Mouse (Mus musculus): ENCODE results near the gene Adprhl2. TPM values are rescaled to one million over a fixed set of nuclear protein-coding genes. Genes with fewer than 3 reads are reported as not detected.

Gene Adprhl2
- 41.7 and 43.0 TPM in 2 replicates for polyA plus RNA-seq (2015; fragmentation: Nextera tagmentation; extraction: Ambion mirVana)

- Histone ChIP-seq H3K36me3 (ENCODE audit: control insufficient read depth, insufficient read depth) (peaks cover 22% of the 10 kb centered on the region), H3K4me2 (replicated peaks; ENCODE audit: low read depth) (peak within 1 kb of the TSS; percentile 86), H3K27ac (ENCODE audit: low read depth, low read length) (peak within 1 kb of the TSS; percentile 78), H3K4me1 (replicated peaks; ENCODE audit: control insufficient read depth, insufficient read depth, low read length) (no peaks in the 10 kb centered on the region), H3K9ac (ENCODE audit: low read depth, low read length) (peak within 1 kb of the TSS; percentile 82), H3K9me3 (ENCODE audit: control insufficient read depth) (no peaks in the 10 kb centered on the region), H3K27me3 (replicated peaks; ENCODE audit: control insufficient read depth, insufficient read depth, low read length) (no peaks in the 10 kb centered on the region), H3K4me3 (ENCODE audit: low read depth, low read length) (peak within 1 kb of the TSS; percentile 93)
- under 1% methylated on average over 80 of the region's 80 CpGs for WGBS
- peak; percentile 77 for ATAC-seq
- peak; percentile 100 for TF ChIP-seq CTCF (IDR thresholded peaks at IDR 0.05; ENCODE audit: low read depth)
Measured at GRCm38 (mm10) chr4:126321111-126321853, at the start of gene Adprhl2. TSS of gene Adprhl2 (minus strand) at chr4:126321703.

GRCm38 (mm10) chr4:126360069-126360468 is 38.6 kb upstream of the Adprhl2 start:
- 72% methylated on average over 1 of the region's 1 CpGs for WGBS
- peaks cover 26% of the 10 kb centered on the region for H3K36me3 ChIP-seq (ENCODE audit: control insufficient read depth, insufficient read depth)
- H3K27ac ChIP-seq (ENCODE audit: low read depth, low read length): no peak overlapping the region
- H3K4me2 ChIP-seq (replicated peaks; ENCODE audit: low read depth): no peak overlapping the region
- no peak overlapping the region for H3K9ac ChIP-seq (ENCODE audit: low read depth, low read length)
- no peak for ATAC-seq
- no peaks in the 10 kb centered on the region for H3K9me3 ChIP-seq (ENCODE audit: control insufficient read depth)
- H3K27me3 ChIP-seq (replicated peaks; ENCODE audit: control insufficient read depth, insufficient read depth, low read length): no peaks in the 10 kb centered on the region
- no peak overlapping the region for H3K4me3 ChIP-seq (ENCODE audit: low read depth, low read length)
- H3K4me1 ChIP-seq (replicated peaks; ENCODE audit: control insufficient read depth, insufficient read depth, low read length): no peaks in the 10 kb centered on the region
- TF ChIP-seq CTCF (IDR thresholded peaks at IDR 0.05; ENCODE audit: low read depth): no peak

DNA sequence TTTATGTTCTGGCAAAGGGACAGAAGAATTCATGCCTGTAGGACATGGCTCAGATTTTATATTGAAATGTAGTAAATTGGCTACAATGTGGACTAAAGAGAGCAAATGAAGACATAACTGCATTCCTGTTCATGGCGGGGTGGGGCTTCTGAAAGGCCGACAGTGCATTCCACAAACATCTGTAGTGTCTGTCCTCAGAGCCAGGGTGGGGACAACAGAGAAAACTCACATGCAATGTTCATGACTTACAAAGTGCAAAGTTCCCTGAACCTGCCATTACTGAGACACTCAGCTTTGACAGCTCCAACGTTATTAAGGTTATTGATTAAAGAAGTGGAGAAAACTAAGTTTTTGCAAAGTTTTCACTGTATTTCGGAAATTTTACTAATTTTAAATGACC is 21.9 kb upstream of the Adprhl2 start:
- 42% methylated on average over 4 of the region's 4 CpGs for WGBS
- no peak overlapping the region for H3K4me3 ChIP-seq (ENCODE audit: low read depth, low read length)
- 0 out of 2 replicates have a peak, but pooled peaks have one; percentile 36 for ATAC-seq
- no peak for TF ChIP-seq CTCF (IDR thresholded peaks at IDR 0.05; ENCODE audit: low read depth)
- no peak overlapping the region for H3K27ac ChIP-seq (ENCODE audit: low read depth, low read length)
- H3K9ac ChIP-seq (ENCODE audit: low read depth, low read length): no peak overlapping the region
- H3K36me3 ChIP-seq (ENCODE audit: control insufficient read depth, insufficient read depth): peaks cover 24% of the 10 kb centered on the region
- H3K27me3 ChIP-seq (replicated peaks; ENCODE audit: control insufficient read depth, insufficient read depth, low read length): no peaks in the 10 kb centered on the region
- H3K4me1 ChIP-seq (replicated peaks; ENCODE audit: control insufficient read depth, insufficient read depth, low read length): no peaks in the 10 kb centered on the region
- no peak overlapping the region for H3K4me2 ChIP-seq (replicated peaks; ENCODE audit: low read depth)
- no peaks in the 10 kb centered on the region for H3K9me3 ChIP-seq (ENCODE audit: control insufficient read depth)

- WGBS: 64% methylated on average over 4 of the region's 4 CpGs
- ATAC-seq: no peak
Measured at GRCm38 (mm10) chr4:126339461-126339860, 18.0 kb upstream of the Adprhl2 start.

GRCm38 (mm10) chr4:126332358-126332757 is 10.9 kb upstream of the Adprhl2 start:
- Histone ChIP-seq H3K36me3 (ENCODE audit: control insufficient read depth, insufficient read depth) (no peaks in the 10 kb centered on the region), H3K4me3 (ENCODE audit: low read depth, low read length) (no peak overlapping the region), H3K9me3 (ENCODE audit: control insufficient read depth) (no peaks in the 10 kb centered on the region), H3K27ac (ENCODE audit: low read depth, low read length) (no peak overlapping the region), H3K9ac (ENCODE audit: low read depth, low read length) (no peak overlapping the region), H3K4me2 (replicated peaks; ENCODE audit: low read depth) (no peak overlapping the region), H3K27me3 (replicated peaks; ENCODE audit: control insufficient read depth, insufficient read depth, low read length) (no peaks in the 10 kb centered on the region), H3K4me1 (replicated peaks; ENCODE audit: control insufficient read depth, insufficient read depth, low read length) (no peaks in the 10 kb centered on the region)
- no peak for ATAC-seq
- WGBS: 53% methylated on average over 3 of the region's 3 CpGs
- peak; percentile 62 for TF ChIP-seq CTCF (IDR thresholded peaks at IDR 0.05; ENCODE audit: low read depth)

More at GRCm38 (mm10) chr4:126339461-126339860, 18.0 kb upstream of the Adprhl2 start:
- Histone ChIP-seq H3K4me3 (ENCODE audit: low read depth, low read length) (no peak overlapping the region), H3K27ac (ENCODE audit: low read depth, low read length) (no peak overlapping the region), H3K4me2 (replicated peaks; ENCODE audit: low read depth) (no peak overlapping the region), H3K9me3 (ENCODE audit: control insufficient read depth) (no peaks in the 10 kb centered on the region), H3K36me3 (ENCODE audit: control insufficient read depth, insufficient read depth) (peaks cover 1% of the 10 kb centered on the region), H3K9ac (ENCODE audit: low read depth, low read length) (no peak overlapping the region), H3K27me3 (replicated peaks; ENCODE audit: control insufficient read depth, insufficient read depth, low read length) (no peaks in the 10 kb centered on the region), H3K4me1 (replicated peaks; ENCODE audit: control insufficient read depth, insufficient read depth, low read length) (no peaks in the 10 kb centered on the region)
- TF ChIP-seq CTCF (IDR thresholded peaks at IDR 0.05; ENCODE audit: low read depth): no peak

- WGBS: 34% methylated on average over 1 of the region's 1 CpGs
- Histone ChIP-seq H3K4me3 (ENCODE audit: low read depth, low read length) (no peak overlapping the region), H3K9ac (ENCODE audit: low read depth, low read length) (no peak overlapping the region), H3K4me2 (replicated peaks; ENCODE audit: low read depth) (no peak overlapping the region), H3K4me1 (replicated peaks; ENCODE audit: control insufficient read depth, insufficient read depth, low read length) (no peaks in the 10 kb centered on the region), H3K27me3 (replicated peaks; ENCODE audit: control insufficient read depth, insufficient read depth, low read length) (no peaks in the 10 kb centered on the region), H3K36me3 (ENCODE audit: control insufficient read depth, insufficient read depth) (no peaks in the 10 kb centered on the region), H3K9me3 (ENCODE audit: control insufficient read depth) (no peaks in the 10 kb centered on the region), H3K27ac (ENCODE audit: low read depth, low read length) (no peak overlapping the region)
- no peak for TF ChIP-seq CTCF (IDR thresholded peaks at IDR 0.05; ENCODE audit: low read depth)
- no peak for ATAC-seq
Measured at GRCm38 (mm10) chr4:126331751-126332150, 10.2 kb upstream of the Adprhl2 start.

All from intestine, postnatal 0 days (tissue).